ENCODE assay signal across 8 mouse cellular contexts in the genomic region with DNA sequence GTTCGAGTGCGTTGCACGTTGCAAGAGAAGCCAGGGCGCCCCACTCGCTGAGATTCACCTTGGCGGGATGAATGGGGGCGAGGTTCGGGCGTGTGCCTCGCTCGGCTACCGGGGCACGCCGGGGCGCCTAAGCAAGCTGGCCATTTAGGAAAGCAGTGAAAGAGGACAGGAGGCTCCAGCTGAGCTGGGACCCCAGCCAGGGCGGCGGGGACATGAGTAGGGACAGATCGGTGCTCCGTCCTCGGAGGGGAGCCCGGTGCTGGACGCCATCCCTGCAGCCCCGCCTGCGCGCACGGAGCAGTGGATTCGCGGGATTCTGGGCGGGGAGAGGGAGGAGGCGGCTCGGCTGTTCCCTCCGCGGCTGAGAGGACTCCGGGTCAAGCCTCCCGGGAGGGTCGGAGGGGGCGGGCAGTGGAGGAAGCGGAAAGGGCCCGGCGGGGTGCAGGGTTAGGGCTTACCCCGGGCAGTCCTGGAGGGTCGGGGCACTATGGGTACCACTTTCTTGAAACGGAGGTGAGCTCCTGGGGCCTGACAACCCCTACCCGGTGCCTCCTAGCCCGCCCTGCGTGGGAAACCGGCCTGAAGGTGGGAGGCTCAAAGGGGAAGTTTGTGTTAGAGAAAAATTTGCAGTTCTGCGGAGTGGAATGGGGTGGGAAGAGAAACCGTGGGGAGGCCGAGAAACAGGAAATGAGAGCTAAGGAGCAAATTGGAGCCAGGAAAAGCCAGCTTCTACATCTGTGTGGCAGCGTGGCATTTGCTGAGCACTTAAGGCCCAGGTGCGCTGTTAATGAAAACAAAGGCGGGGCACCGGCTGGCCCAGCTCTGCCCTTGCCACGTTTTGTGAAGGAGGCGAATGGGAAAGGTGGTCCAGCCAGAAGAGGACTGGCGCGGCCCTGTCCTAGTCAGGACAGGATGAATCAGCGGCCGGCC. TPM values are rescaled to one million over a fixed set of nuclear protein-coding genes. Genes with fewer than 3 reads are reported as not detected.
DNase-seq lines count a peak whose midpoint lies in the region; ATAC-seq and TF ChIP-seq lines count a peak whose summit lies in the region.

No protein-coding gene starts in this region.

- no peaks in the 10 kb centered on the region for H3K27me3 ChIP-seq in cerebellum, adult 2 months (ENCODE audit: control insufficient read depth, insufficient read depth, low read length)
- H3K27me3 ChIP-seq in lung, postnatal 0 days (replicated peaks; ENCODE audit: insufficient read depth, low read length), result no peaks in the 10 kb centered on the region

- H3K9me3 ChIP-seq in lung, postnatal 0 days (ENCODE audit: low read length), result no peaks in the 10 kb centered on the region

- TF ChIP-seq POLR2A in cerebellum, adult 2 months (IDR thresholded peaks at IDR 0.05; ENCODE audit: borderline replicate concordance, insufficient read depth, low read length), result no peak

- peak overlapping the region; percentile 99 for H3K4me2 ChIP-seq in lung, postnatal 0 days (replicated peaks; ENCODE audit: low read depth, low read length)

- peak overlapping the region; percentile 32; the same call in 1 of the 2 replicates for H3K9ac ChIP-seq in lung, postnatal 0 days (replicated peaks; ENCODE audit: low read depth)

- under 1% methylated on average over 60 of the region's 60 CpGs for WGBS in cerebellum, adult 2 months
- under 1% methylated on average over 52 of the region's 60 CpGs for WGBS in lung, postnatal 0 days

- no peak for TF ChIP-seq CTCF in cerebellum, adult 2 months (IDR thresholded peaks at IDR 0.05; ENCODE audit: borderline replicate concordance, insufficient read depth, low read depth, low read length)
- no peak for TF ChIP-seq CTCF in lung, postnatal 0 days (IDR thresholded peaks at IDR 0.05)

- H3K27ac ChIP-seq in cerebellum, adult 2 months (ENCODE audit: insufficient read depth, low read length), result peak overlapping the region; percentile 36
- H3K27ac ChIP-seq in lung, postnatal 0 days (ENCODE audit: low read length), result peak overlapping the region; percentile 69

- H3K36me3 ChIP-seq in lung, postnatal 0 days (ENCODE audit: insufficient read depth, low read length), result no peaks in the 10 kb centered on the region

- peak overlapping the region; percentile 83 for H3K4me3 ChIP-seq in cerebellum, adult 2 months (replicated peaks; ENCODE audit: insufficient read depth, low read depth, low read length)
- H3K4me3 ChIP-seq in lung, postnatal 0 days (ENCODE audit: low read depth, low read length), result peak overlapping the region; percentile 62

- ATAC-seq in frontal cortex, adult (ENCODE audit: low TSS enrichment), result peak; percentile 64
- ATAC-seq in lung, postnatal 0 days, result peak; percentile 63

- no peak for TF ChIP-seq EP300 in lung, postnatal 0 days (IDR thresholded peaks at IDR 0.05)

- DNase-seq in Muller cell, postnatal 12 days (ENCODE audit: inconsistent ontology term), result peak; percentile 69
- peak; percentile 82 to 85 for DNase-seq in cerebellum, adult 2 months
- DNase-seq in heart, postnatal 4 days, result peak; percentile 81
- DNase-seq in layer of hippocampus, adult 9-11 months, result peak; percentile 48
- peak; percentile 77 for DNase-seq in lung, postnatal 0 days (ENCODE audit: low spot score)
- peak; percentile 36 for DNase-seq in retina, postnatal 7 days (ENCODE audit: low read depth, low spot score)
- peak; percentile 37 for DNase-seq in urinary bladder, postnatal 25 days (ENCODE audit: low spot score)

- H3K4me1 ChIP-seq in cerebellum, adult 2 months (ENCODE audit: control insufficient read depth, insufficient read depth, low read length), result 0 out of 2 replicates have a peak, but pooled peaks cover 3% of the 10 kb centered on the region
- peaks cover 5% of the 10 kb centered on the region for H3K4me1 ChIP-seq in lung, postnatal 0 days (ENCODE audit: insufficient read depth, low read depth, low read length)

RNA-seq across cellular contexts. Expression of gene Klf12, which starts 1.4 kb away (rescaled TPM):
- 20.5 and 20.9 TPM in 2 replicates for polyA plus RNA-seq in cerebellum, adult 2 months (2012; rRNA removed)
- 10 to 100 TPM; 14.2 to 14.7 TPM for total RNA-seq in heart, postnatal 4 days (2021)
- 4.7 and 5.2 TPM in 2 replicates for polyA plus RNA-seq in lung, postnatal 0 days (2015; fragmentation: Nextera tagmentation; extraction: Ambion mirVana)

Comparison
In these comparisons a context has a peak if more than half of its experiments do, and no peak if none do; other contexts are left out.
1. Peak in every context shown above with its lines: DNase-seq, ATAC-seq, H3K4me3 ChIP-seq and H3K27ac ChIP-seq.